Mouse (Mus musculus) CH12.LX (cell line): Measurements from ENCODE around the gene Fcgbp. TPM values are rescaled to one million over a fixed set of nuclear protein-coding genes. Genes with fewer than 3 reads are reported as not detected.

ENCODE experiments used
- DNase-seq: peaks from one replicate; pipeline ENCODE4 v3.0.0-alpha.2; 2013; ENCODE audit errors: extremely low read depth
- H3K27ac ChIP-seq: 2 replicates; pipeline ENCODE4 v1.5.1; 2012; ENCODE audit warnings: low read depth, mild to moderate bottlenecking, control low read depth, moderate library complexity; ENCODE audit not compliant: insufficient read depth
- H3K27me3 ChIP-seq: replicated peaks from 2 replicates; pipeline ENCODE3; 2012; ENCODE audit warnings: inconsistent platforms
- H3K36me3 ChIP-seq, 2 experiments: replicated peaks in 1 of 2; 2 replicates each; pipeline versions ENCODE3 to v1.6.1; 2012; ENCODE audit warnings: inconsistent platforms in 1 of 2, low read length in 1 of 2, mild to moderate bottlenecking in 1 of 2, mixed read lengths in 1 of 2, moderate library complexity in 1 of 2; ENCODE audit not compliant: control insufficient read depth in 1 of 2, insufficient read depth in 1 of 2
- H3K4me1 ChIP-seq, 2 experiments: 2 replicates each; pipeline ENCODE4 v1.6.1; 2012; ENCODE audit warnings: inconsistent platforms in 1 of 2, moderate library complexity in 1 of 2; ENCODE audit not compliant: insufficient read depth in 2 of 2, control insufficient read depth in 1 of 2
- H3K4me2 ChIP-seq: 2 replicates; pipeline ENCODE4 v1.6.1; 2012; ENCODE audit warnings: low read depth, mild to moderate bottlenecking, control low read depth; ENCODE audit not compliant: poor library complexity, insufficient read depth, severe bottlenecking
- H3K4me3 ChIP-seq, 3 experiments: fragments of 150-350 bp in 1 of 3; sonication (generic) in 1 of 3; replicated peaks in 1 of 3; 2 replicates each; pipeline versions ENCODE3 to v1.5.1; 2011 to 2012; ENCODE audit warnings: low read depth in 2 of 3, low read length in 2 of 3, mild to moderate bottlenecking in 2 of 3, moderate library complexity in 2 of 3, control low read depth in 1 of 3, improper control_type of control experiment in 1 of 3, inconsistent platforms in 1 of 3, mixed read lengths in 1 of 3; ENCODE audit not compliant: poor library complexity in 1 of 3
- H3K79me2 ChIP-seq: replicated peaks from 2 replicates; pipeline ENCODE4 v1.6.1; 2012; ENCODE audit warnings: mild to moderate bottlenecking, moderate library complexity; ENCODE audit not compliant: control insufficient read depth, poor library complexity, insufficient read depth, severe bottlenecking; ENCODE audit errors: extremely low read depth
- H3K9ac ChIP-seq: 2 replicates; pipeline ENCODE4 v1.6.1; 2012; ENCODE audit warnings: low read depth, mild to moderate bottlenecking, control low read depth, moderate library complexity; ENCODE audit not compliant: insufficient read depth
- H3K9me3 ChIP-seq: replicated peaks from 2 replicates; pipeline ENCODE3; 2012; ENCODE audit warnings: low read length, inconsistent platforms, mixed read lengths
- CHD2 ChIP-seq: IDR thresholded peaks from 2 replicates; pipeline ENCODE4 v1.6.1; 2011; ENCODE audit warnings: low read length, improper control_type of control experiment
- CTCF ChIP-seq, 2 experiments: IDR thresholded peaks in 1 of 2; conservative IDR thresholded peaks in 1 of 2; 2 replicates each; pipeline ENCODE4 v1.5.1; 2011 to 2012; ENCODE audit warnings: low read depth in 2 of 2, low read length in 2 of 2, improper control_type of control experiment in 1 of 2, inconsistent platforms in 1 of 2, mild to moderate bottlenecking in 1 of 2, moderate library complexity in 1 of 2
- GABPA ChIP-seq: IDR thresholded peaks from 2 replicates; pipeline ENCODE4 v1.6.1; 2012; ENCODE audit warnings: low read depth, low read length, improper control_type of control experiment, inconsistent platforms; ENCODE audit not compliant: insufficient replicate concordance
- IRF4 ChIP-seq: IDR thresholded peaks from 2 replicates; pipeline ENCODE4 v1.6.1; 2014; ENCODE audit warnings: low read depth, mild to moderate bottlenecking, inconsistent platforms, low read length, improper control_type of control experiment
- JUN ChIP-seq: IDR thresholded peaks from 2 replicates; pipeline ENCODE4 v1.6.1; 2011; ENCODE audit warnings: low read depth, mild to moderate bottlenecking, low read length, improper control_type of control experiment, moderate library complexity; ENCODE audit not compliant: insufficient read depth
- JUND ChIP-seq: conservative IDR thresholded peaks from 2 replicates; pipeline ENCODE4 v1.6.1; 2011; ENCODE audit warnings: low read depth, low read length, improper control_type of control experiment
- KAT2A ChIP-seq: IDR thresholded peaks from 2 replicates; pipeline ENCODE4 v1.6.1; 2012; ENCODE audit warnings: low read length, improper control_type of control experiment, inconsistent platforms; ENCODE audit not compliant: insufficient replicate concordance
- MAFK ChIP-seq: IDR thresholded peaks from 2 replicates; pipeline ENCODE4 v1.6.1; 2011; ENCODE audit warnings: low read length, improper control_type of control experiment; ENCODE audit not compliant: insufficient replicate concordance
- MAX ChIP-seq: IDR thresholded peaks from 2 replicates; pipeline ENCODE4 v1.6.1; 2011; ENCODE audit warnings: low read length, improper control_type of control experiment
- MAZ ChIP-seq: IDR thresholded peaks from 2 replicates; pipeline ENCODE4 v1.6.1; 2012; ENCODE audit warnings: low read depth, mild to moderate bottlenecking, inconsistent platforms, low read length, improper control_type of control experiment, moderate library complexity
- MYC ChIP-seq: IDR thresholded peaks from 2 replicates; pipeline ENCODE4 v1.6.1; 2011; ENCODE audit warnings: low read depth, mild to moderate bottlenecking, improper control_type of control experiment, low read length
- NRF1 ChIP-seq: IDR thresholded peaks from 2 replicates; pipeline ENCODE4 v1.6.1; 2014; ENCODE audit warnings: low read depth, mild to moderate bottlenecking, inconsistent platforms, low read length, improper control_type of control experiment, moderate library complexity
- RAD21 ChIP-seq: IDR thresholded peaks from 2 replicates; pipeline ENCODE4 v1.6.1; 2011; ENCODE audit warnings: low read depth, mild to moderate bottlenecking, low read length, improper control_type of control experiment, moderate library complexity
- RCOR1 ChIP-seq: conservative IDR thresholded peaks from 2 replicates; pipeline ENCODE4 v1.6.1; 2012; ENCODE audit warnings: low read depth, mild to moderate bottlenecking, inconsistent platforms, low read length, improper control_type of control experiment
- SIN3A ChIP-seq: IDR thresholded peaks from 2 replicates; pipeline ENCODE4 v1.6.1; 2012; ENCODE audit warnings: low read length, improper control_type of control experiment, inconsistent platforms
- TCF12 ChIP-seq: IDR thresholded peaks from 2 replicates; pipeline ENCODE4 v1.6.1; 2014; ENCODE audit warnings: low read depth, mild to moderate bottlenecking, inconsistent platforms, low read length, improper control_type of control experiment
- UBTF ChIP-seq: IDR thresholded peaks from 2 replicates; pipeline ENCODE4 v1.6.1; 2012; ENCODE audit warnings: low read depth, mild to moderate bottlenecking, inconsistent platforms, low read length, improper control_type of control experiment, moderate library complexity
- USF2 ChIP-seq: conservative IDR thresholded peaks from 2 replicates; pipeline ENCODE4 v1.6.1; 2011; ENCODE audit warnings: low read depth, low read length, improper control_type of control experiment
- ZC3H11A ChIP-seq: IDR thresholded peaks from 2 replicates; pipeline ENCODE4 v1.6.1; 2012; ENCODE audit warnings: low read depth, mild to moderate bottlenecking, inconsistent platforms, low read length, improper control_type of control experiment
- ZNF384 ChIP-seq: IDR thresholded peaks from 2 replicates; pipeline ENCODE4 v1.6.1; 2012; ENCODE audit warnings: low read depth, low read length, improper control_type of control experiment, inconsistent platforms
- dilution Hi-C: fragments of 300-500 bp; cut with MboI; formaldehyde crosslinking; loops from 2 replicates; pipeline ENCODE4 v1.14.3; 2020; ENCODE audit warnings: low sequenced_read_pairs; ENCODE audit not compliant: extremely low pct_unique_long_range_greater_than_20kb, extremely low pct_ligation_motif_present
- in situ Hi-C: fragments of 300-500 bp; cut with MboI; formaldehyde crosslinking; loops from 3 replicates; pipeline ENCODE4 v1.14.3; 2019; ENCODE audit warnings: low sequenced_read_pairs, low pct_ligation_motif_present, low pct_unique_long_range_greater_than_20kb, mixed read lengths
- polyA plus RNA-seq: library from polyadenylated mRNA; unstranded; fragments of >175 nt; gene quantifications from 2 replicates; pipeline ENCODE4 v1.2.1, GENCODE M21; 2012; ENCODE audit warnings: low read depth; ENCODE audit not compliant: insufficient read length
- total RNA-seq, 2 experiments: library from RNA; depleted of rRNA; stranded (reverse); fragments of 300-350 nt in 1 of 2; fragments of >200 nt in 1 of 2; gene quantifications; 2 replicates each; pipeline ENCODE4 v1.2.3; 2012 to 2014

Fcgbp gene
- total RNA-seq (2012; rRNA removed) (not detected in 2 replicates), total RNA-seq (2014; rRNA removed) (not detected in 2 replicates), polyA plus RNA-seq (not detected in 2 replicates)

DNA sequence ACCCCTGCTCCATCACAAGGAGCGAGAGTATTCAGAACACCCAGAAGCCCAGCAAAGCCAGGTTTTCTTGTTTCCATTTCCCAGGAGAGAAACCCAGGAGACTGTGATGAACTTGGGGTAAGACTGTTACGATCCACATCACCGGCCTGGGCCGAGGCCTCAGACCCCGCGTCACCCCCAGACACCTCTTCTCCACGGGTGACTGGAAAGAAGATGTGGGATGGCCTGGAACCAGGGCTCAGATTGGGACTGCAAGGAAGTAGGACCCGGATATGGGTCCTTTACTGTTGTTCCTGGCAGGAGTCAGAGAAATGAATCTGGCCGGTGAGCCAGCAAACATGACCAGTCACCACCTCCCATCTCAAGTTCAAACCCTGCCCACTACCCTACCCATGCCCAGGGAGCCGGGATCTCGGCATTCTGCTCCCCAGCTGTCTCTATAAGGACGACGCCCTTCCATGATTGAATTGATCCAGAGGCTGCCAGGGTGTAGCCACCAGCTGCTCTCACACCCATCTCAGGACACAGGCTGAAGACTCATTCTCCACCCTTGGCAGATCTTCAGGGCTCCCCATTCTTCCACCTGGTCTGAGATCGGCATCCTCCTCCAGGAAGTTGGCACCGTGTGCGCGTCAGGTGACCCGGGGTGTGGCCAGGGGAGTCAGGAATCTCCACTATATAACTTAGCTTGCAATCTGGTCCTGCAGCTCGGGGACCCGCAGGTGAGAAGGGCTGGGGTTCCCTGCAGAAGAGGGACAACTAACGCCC lies at the start of gene Fcgbp:
TSS of gene Fcgbp (plus strand) at position 706 of the 768 bp plus-strand sequence.
- Histone ChIP-seq H3K79me2 (no peaks in the 10 kb centered on the region), H3K27ac (no peak within 1 kb of the TSS), H3K36me3 (no peaks in the 10 kb centered on the region), H3K9me3 (no peaks in the 10 kb centered on the region), H3K9ac (no peak within 1 kb of the TSS), H3K4me2 (0 out of 2 replicates have a peak within 1 kb of the TSS, but pooled peaks have one; percentile 5), H3K4me3 (no peak within 1 kb of the TSS), H3K27me3 (peaks cover 76% of the 10 kb centered on the region), H3K4me1 (0 out of 4 replicates have a peak, but pooled peaks cover 0 to 2% of the 10 kb centered on the region in 2 experiments)
- no peak for DNase-seq
- in situ Hi-C loops (no loop called here), dilution Hi-C loops (no loop called here)
- TF ChIP-seq JUN (no peak), JUND (no peak), NRF1 (no peak), MYC (no peak), KAT2A (no peak), MAX (no peak), UBTF (no peak), CTCF (conservative IDR thresholded peaks at IDR 0.05 in 1 of 2, IDR thresholded peaks at IDR 0.05 in 1 of 2; ENCODE audit: low read depth in 2 of 2, low read length in 2 of 2) (no peak), USF2 (no peak), CHD2 (no peak)

DNA sequence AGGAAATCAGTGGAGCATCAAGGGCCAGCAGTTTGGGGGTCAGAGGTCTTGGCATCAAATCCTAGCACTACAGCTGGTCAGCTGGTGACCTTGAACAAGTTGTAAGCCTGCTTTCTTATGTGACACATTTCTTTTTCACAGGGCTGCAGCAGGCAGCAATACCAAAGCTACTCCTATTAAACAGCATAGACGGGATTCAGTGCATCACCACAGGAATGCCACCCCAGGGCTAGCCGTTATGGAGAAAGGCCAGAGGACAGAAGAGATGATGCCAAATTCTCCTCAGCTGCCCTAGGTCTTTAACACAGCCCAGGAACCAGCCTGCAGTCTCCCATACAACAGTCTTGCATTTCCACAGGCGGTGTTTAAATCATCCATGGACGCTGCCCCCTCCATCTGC lies 26.5 kb upstream of the Fcgbp start:
- H3K36me3 ChIP-seq: peaks cover 83 to 93% of the 10 kb centered on the region in 2 experiments
- no peak overlapping the region for H3K4me3 ChIP-seq
- dilution Hi-C loops: no loop called here
- no peaks in the 10 kb centered on the region for H3K27me3 ChIP-seq
- H3K9me3 ChIP-seq: no peaks in the 10 kb centered on the region
- no peak overlapping the region for H3K4me2 ChIP-seq
- peaks cover 23% of the 10 kb centered on the region for H3K79me2 ChIP-seq
- H3K9ac ChIP-seq: no peak overlapping the region
- DNase-seq: no peak
- in situ Hi-C loops: no loop called here
- TF ChIP-seq ZC3H11A: no peak
- TF ChIP-seq SIN3A: no peak
- no peak for TF ChIP-seq MAX
- no peak for TF ChIP-seq JUND
- TF ChIP-seq MAZ: no peak
- TF ChIP-seq MAFK: no peak
- no peak for TF ChIP-seq UBTF
- no peak for TF ChIP-seq IRF4
- TF ChIP-seq ZNF384: no peak
- TF ChIP-seq RCOR1: no peak
- no peak for TF ChIP-seq RAD21
- TF ChIP-seq TCF12: no peak
- no peak for TF ChIP-seq GABPA
- no peak overlapping the region for H3K27ac ChIP-seq
- peaks cover 7 to 12% of the 10 kb centered on the region in 2 experiments for H3K4me1 ChIP-seq
